Mouse (Mus musculus): ENCODE data around the gene Mrfap1.

- TF ChIP-seq EP300 (IDR thresholded peaks at IDR 0.05; ENCODE audit: low read depth) (no peak), CTCF (IDR thresholded peaks at IDR 0.05; ENCODE audit: low read depth) (no peak)
Observed at GRCm38 (mm10) chr5:36747071-36747470, 49.5 kb downstream of the Mrfap1 start.

Measured in heart, postnatal 0 days (tissue).